Mouse (Mus musculus) kidney, postnatal 10 days (tissue): ENCODE data around the gene Adh1.

Experiments used
- DNase-seq: peaks from one replicate; pipeline ENCODE4 v3.0.0; 2021; ENCODE audit warnings: mixed read lengths

The Adh1 gene

DNA sequence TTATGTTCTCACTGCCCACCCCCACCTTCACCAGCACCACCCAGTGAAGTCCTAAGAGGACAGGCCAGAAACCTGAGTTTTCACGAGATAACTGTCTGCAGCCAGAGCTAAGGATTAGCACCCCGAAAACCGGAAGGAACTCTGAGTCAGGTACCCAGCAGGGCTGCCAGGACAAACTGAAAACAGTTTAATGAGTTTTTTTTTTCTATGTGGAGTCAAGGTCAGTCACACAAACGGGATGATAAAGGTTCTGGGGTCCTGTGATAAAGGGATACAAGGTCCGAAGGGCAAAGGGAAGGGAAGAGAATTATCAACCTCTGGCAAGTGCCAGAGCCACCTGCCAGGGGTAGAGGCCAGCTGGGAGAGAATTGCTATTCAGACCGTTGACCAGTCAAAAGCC, 19.4 kb upstream of the Adh1 start:
- no peak for DNase-seq

- DNase-seq = no peak
Measured at GRCm38 (mm10) chr3:138242021-138242726, 18.6 kb upstream of the Adh1 start.

DNA sequence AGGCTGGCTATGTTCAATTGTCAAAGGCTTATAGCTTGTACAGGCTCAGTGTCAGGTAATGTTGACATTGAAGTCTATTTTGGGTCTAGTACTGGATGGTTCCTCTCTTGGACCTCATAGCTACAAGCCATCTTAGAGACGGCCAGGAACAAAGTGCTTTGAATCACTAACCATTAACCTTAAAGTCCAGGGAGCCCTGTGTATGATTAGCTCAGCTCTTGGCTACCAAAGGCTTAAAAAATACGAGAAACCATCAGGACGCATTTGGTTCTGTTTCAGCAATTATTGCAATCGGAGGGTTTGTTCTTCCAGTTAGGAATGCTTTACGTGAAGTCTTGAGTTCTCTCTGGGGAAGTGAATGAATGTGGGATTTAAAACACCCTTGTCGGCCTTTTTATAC, 17.9 kb upstream of the Adh1 start:
- DNase-seq = no peak

- DNase-seq = no peak
Measured at GRCm38 (mm10) chr3:138244338-138244874, 16.4 kb upstream of the Adh1 start.

DNA sequence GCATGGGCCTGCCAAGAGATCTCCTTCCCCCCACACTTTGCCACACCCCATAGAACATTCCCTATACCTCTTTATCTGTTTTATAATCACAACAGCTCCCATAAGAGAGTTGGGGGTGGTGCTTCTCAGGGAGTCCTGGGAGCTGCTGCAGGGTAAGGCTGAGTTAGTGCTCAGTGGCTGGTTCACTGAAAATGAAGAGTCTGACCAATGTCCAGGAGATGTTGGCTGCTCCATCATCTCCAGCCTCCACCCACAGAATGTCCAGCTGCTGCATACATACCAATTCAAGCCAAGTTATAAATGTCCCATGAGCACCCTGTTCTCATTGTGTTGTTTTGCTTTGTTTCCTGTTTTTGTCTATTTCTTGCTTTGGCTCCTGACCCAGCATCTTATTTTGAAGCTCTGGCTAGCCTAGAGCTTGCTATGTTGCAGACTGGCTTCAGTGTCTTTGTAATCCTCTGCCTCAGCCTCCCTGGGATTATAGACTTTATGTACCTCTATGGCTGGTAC, 14.2 kb upstream of the Adh1 start:
- DNase-seq = no peak

DNA sequence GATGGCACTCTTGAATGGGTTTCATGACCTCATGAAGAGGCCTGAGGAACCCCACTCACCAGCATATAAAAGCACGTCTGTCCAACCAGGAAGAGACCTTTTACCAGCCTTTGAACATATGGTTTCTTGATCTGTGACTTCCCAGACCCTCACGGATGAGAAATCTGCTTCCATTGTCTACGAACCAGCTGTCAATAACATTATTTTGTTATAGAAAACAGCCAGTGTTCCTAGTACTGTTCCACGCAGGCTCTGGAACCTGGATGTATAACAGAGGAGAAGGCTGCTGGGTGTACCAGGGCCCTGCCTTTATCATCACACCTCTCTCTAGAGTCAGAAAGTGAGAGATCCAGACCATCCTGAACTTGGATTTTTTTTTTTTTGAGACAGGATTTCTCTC, 13.6 kb upstream of the Adh1 start:
- no peak for DNase-seq

DNA sequence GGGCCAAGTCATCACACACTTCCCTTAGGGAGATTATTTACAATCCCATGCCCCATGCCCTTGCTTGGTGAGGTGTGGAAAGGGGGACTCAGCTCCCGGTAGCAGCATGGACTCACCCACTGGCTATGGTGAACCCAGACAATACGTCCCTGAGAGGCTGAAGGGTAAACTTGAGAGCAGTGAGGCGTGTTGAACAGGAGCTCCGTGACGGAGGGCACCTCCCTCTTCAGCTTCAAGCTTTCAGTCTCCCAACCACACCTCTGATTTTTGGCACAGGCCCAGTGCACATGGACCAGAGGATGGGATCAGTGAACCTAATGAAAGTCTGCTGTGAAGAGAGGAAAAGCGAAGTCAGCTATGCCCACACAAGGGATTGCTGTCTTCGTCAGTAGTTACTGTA, 12.8 kb upstream of the Adh1 start:
- peak; percentile 90 for DNase-seq

DNA sequence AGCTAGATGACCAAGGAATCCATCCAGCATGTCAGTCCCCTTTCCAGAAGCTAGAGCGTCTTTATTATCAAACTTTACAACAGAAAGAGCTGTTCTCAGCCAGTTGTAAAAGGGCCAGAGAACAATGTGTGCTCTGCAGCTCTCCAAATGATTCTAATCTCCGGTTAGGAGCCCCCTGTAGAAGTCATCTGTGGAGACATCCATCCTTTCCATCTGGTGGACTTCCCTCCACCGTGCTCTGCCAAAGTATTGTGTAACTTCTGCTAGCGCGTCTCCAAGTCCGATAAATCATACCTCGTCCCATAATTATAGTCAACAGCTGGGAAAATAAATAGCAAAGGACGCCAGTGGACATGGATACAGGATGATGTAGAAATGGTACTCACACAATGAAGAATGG, 12.0 kb upstream of the Adh1 start:
- peak; percentile 71 for DNase-seq

GRCm38 (mm10) chr3:138251156-138251555, 9.6 kb upstream of the Adh1 start:
- DNase-seq = no peak

- no peak for DNase-seq
Measured at GRCm38 (mm10) chr3:138254205-138254604, 6.6 kb upstream of the Adh1 start.

- no peak for DNase-seq
Measured at GRCm38 (mm10) chr3:138255366-138255765, 5.4 kb upstream of the Adh1 start.

DNA sequence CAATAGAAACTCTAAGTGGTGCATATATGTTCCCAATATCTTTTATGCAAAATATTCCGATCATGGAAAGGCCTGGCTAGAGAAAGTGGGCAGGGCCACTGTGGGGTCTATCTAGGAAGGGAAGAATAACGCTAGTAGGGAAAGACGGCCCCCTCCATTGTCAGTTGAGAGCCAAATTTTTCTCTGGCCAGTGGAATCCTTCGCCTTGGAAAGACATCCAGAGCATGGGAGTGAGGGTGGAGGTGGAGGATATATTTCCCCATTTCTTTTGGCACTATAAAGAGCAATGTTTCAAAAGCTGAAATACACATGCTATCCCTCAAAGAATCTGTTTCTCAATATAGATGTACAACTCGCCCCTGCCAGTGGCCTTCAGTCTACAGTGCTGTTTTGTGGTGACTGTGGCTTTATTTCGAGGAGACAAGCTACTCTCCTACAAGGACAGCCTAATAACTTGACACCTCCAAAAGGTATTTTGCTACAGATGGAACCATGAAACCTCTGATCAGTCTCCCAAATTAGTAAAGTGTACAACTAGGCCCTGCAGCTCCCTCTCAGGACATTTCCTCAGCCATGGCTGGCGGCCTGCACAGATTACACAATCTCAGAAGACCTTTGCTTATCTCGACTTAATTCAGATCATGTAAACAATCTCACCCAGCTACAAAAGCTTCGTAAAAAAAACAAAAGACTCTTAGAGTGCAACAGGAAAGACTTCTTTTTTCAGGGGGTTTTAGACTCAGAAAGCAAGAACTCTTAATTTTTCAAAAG, 4.8 kb upstream of the Adh1 start:
- no peak for DNase-seq

- no peak for DNase-seq
Measured at GRCm38 (mm10) chr3:138262568-138262967, 1.8 kb downstream of the Adh1 start.

DNA sequence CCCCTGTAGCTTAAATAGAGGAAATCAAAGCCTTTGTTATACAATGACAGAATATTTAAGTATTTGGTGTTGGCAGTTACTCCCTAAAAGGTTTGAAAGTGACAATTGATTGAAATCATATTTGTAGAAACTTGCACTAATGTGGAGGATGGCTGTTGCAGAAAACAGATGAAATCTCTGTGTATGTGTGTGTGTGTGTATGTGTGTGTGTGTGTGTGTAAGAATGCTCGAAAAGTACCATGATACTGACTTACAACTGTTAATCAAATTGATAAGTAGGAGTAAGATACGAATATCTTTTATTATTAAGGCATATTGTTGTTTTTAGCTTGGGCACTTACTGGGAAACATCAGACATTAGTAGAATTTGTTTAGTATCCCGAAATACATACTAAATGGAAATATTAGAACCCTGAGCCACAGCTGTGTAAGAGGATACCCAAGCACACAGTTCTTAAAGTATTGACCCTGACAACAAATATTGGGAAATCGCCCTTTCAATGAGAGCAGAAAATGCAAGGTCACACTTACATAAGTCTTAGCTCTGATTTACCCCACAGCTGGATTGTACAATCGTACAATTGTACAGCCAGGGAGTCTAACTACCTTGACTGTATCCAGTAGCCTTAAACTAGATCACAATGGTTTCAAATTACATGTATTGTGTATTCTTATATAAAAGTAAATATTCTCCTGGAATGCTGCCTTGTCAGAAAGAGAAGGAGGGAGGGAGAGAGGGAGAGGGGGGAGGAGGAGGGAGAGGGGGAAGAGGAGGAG, 2.6 kb downstream of the Adh1 start:
- no peak for DNase-seq

DNA sequence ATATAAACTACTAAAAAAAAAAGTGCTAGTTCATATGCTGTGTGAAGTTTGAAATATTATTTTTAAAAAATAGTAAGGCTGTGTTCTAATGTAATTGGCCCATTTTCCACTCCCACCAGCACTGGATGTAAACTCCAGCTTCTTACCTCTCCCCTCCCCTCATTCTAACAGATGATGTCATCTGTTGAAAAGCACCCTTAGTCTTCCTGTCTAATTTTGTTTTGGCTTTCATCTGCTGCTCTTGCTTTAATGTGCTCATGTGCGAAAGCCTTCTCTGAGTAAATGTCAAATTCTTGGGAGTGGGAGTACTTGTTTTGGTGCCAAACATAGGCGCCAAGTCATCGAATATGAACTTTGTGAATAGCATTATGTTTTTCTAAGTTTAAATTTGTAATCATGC, 3.9 kb downstream of the Adh1 start:
- no peak for DNase-seq

DNA sequence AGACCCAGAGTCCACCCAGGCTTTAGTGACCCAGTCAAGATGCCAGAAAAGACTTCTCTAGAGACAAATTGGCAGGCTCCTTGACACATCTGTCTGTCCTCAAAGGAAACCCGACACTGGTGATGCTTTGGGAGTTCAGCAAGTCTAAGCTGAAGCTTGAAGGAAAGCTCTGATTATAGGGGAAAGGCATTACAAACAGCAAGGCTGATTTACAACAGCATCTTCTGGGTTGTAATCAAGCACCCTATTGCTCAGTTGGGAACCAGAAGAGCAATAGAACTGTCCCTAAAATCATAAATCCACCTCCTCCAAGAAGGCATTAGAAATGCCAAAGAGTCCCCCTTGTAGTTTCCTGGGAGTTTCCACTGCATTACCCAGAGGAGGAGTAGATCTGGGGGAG, 9.7 kb downstream of the Adh1 start:
- DNase-seq = no peak

DNA sequence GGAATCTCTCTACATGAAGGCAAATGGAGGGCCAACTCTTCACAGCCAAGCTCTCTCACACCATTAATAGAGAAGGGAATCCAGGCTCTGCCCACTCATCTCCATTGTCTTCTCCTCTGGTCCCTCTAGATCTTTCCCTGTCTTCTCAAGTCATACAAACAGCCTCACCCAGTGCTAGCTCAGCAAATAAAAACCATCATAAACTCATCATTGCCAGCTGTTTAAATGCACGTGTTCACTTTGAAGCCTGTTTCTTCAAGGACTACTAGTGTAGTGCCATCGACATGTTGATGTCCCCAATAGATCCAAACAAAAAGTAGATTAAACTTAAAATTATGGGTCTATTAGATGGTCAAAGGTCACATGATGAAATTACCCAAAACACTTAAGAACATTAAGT, 10.5 kb downstream of the Adh1 start:
- no peak for DNase-seq

- DNase-seq = no peak
Measured at GRCm38 (mm10) chr3:138273080-138273479, 12.3 kb downstream of the Adh1 start.

DNA sequence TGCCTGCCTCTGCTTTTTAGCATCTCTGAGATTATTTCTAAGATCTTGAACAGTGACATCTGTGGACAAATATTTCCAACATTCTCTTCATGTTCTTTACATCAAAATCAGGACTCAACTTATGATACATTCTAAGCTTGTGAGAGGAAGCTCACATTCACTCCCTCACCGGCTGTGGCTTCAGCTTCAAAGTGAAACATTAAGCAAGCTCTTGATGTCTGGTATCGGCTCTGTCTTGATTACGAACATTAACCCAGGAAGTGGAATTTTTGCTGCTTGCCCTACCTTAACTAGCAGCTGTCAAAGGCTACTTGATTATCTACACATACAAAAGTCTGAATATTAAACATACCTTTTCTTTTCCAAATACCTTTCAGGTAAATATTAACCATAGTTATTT, 14.3 kb downstream of the Adh1 start:
- DNase-seq = no peak

DNA sequence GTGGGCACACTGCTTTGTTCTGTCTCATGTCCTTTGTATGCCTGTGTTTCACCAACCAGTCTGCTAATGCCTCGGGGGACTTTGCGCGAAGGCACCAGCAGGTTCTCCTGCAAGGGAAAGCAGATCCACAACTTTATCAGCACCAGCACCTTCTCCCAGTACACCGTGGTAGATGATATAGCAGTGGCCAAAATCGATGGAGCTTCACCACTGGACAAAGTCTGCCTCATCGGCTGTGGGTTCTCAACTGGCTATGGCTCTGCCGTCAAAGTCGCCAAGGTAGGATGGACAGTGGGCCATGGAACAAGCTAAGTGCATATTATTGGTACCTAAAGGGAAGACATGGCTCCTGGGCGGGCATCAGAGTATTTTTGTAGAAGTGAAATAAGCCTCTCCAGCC, 21.8 kb downstream of the Adh1 start:
- no peak for DNase-seq

DNA sequence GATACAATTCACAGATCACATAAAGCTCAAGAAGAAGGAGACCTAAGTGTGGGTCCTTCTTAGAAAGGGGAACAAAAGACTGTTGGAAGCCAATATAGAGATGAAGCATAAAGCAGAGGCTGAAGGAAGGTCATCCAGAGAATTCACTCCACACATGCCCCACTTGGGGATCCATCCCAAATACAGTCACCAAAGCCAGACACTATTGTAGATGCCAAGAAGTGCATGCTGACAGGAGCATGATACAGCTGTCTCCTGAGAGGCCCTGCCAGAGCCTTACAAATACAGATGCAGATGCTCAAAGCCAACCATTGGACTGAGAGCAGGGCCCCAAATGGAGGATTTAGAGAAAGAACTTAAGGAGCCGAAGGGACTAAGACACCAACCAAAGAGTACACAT, 23.0 kb downstream of the Adh1 start:
- DNase-seq = no peak

DNA sequence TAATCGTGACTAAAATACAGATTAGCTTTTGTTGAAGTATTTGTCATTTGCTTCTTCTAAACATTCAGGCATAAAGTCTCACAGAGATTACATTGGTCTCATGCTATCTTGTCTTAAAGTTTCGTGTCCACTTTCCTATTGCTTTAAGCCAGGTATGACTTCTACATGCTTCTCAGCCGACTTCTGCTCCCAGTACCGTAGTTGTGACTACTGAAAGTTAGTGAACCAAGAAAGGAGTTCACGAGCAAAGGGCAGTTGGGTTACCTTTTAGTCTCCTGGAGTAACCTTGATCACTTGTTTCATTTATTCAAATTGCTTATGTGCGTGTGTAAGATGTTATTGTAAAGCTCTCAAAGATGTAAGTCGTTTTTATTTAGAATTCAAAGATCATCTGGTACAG, 25.2 kb downstream of the Adh1 start:
- DNase-seq = no peak

GRCm38 (mm10) chr3:138287686-138288085, 26.9 kb downstream of the Adh1 start:
- DNase-seq = no peak
